Comparison of ENCODE assay signal across 8 mouse cellular contexts in genomic region chr1:73902171-73902991, GRCm38 (mm10).
A peak's percentile ranks its signal among the peaks of the same experiment; 100 is the strongest.
DNase-seq lines count a peak whose midpoint lies in the region; ATAC-seq lines count a peak whose summit lies in the region.

No protein-coding gene starts in this region.

- peak; percentile 74 to 90 for DNase-seq in heart, adult 18-20 months
- DNase-seq in heart, postnatal 25 days (ENCODE audit: low spot score): no peak
- DNase-seq in cerebellum, adult 11 months: peak; percentile 45
- peak; percentile 91 for DNase-seq in hindbrain, embryonic 14.5 days (ENCODE audit: low spot score)
- peak; percentile 60 to 72 for DNase-seq in layer of hippocampus, postnatal 36 days
- peak; percentile 50 to 64 for DNase-seq in right cerebral cortex, postnatal 36 days (ENCODE audit: low spot score in 2 of 2)

- H3K9me3 ChIP-seq in forebrain, embryonic 16.5 days (ENCODE audit: control insufficient read depth, low read length): no peaks in the 10 kb centered on the region
- H3K9me3 ChIP-seq in hindbrain, embryonic 14.5 days (ENCODE audit: control insufficient read depth, low read length): no peaks in the 10 kb centered on the region

- peaks cover 7% of the 10 kb centered on the region for H3K4me1 ChIP-seq in forebrain, embryonic 16.5 days (replicated peaks; ENCODE audit: control insufficient read depth, insufficient read depth, low read length)
- H3K4me1 ChIP-seq in hindbrain, embryonic 14.5 days (replicated peaks; ENCODE audit: control insufficient read depth, insufficient read depth, low read length): 0 out of 2 replicates have a peak, but pooled peaks cover 8% of the 10 kb centered on the region

- ATAC-seq in forebrain, embryonic 16.5 days: peak; percentile 48
- ATAC-seq in hindbrain, embryonic 14.5 days (ENCODE audit: low FRiP score): peak; percentile 46
- peak; percentile 72 for ATAC-seq in megakaryocyte, adult 5-6 weeks (ENCODE audit: poor library complexity, severe bottlenecking)

- H3K9ac ChIP-seq in forebrain, embryonic 16.5 days (replicated peaks; ENCODE audit: low read depth, low read length): 0 out of 2 replicates have a peak overlapping the region, but pooled peaks have one; percentile 29
- peak overlapping the region; percentile 17; the same call in 1 of the 2 replicates for H3K9ac ChIP-seq in hindbrain, embryonic 14.5 days

- H3K36me3 ChIP-seq in forebrain, embryonic 16.5 days (ENCODE audit: control insufficient read depth, insufficient read depth): no peaks in the 10 kb centered on the region
- H3K36me3 ChIP-seq in hindbrain, embryonic 14.5 days (replicated peaks; ENCODE audit: control insufficient read depth, insufficient read depth): no peaks in the 10 kb centered on the region

- H3K4me3 ChIP-seq in forebrain, embryonic 16.5 days (replicated peaks; ENCODE audit: low read length): no peak overlapping the region
- no peak overlapping the region for H3K4me3 ChIP-seq in hindbrain, embryonic 14.5 days (replicated peaks; ENCODE audit: low read length)

- no peak overlapping the region for H3K27ac ChIP-seq in forebrain, embryonic 16.5 days (ENCODE audit: low read length)
- H3K27ac ChIP-seq in hindbrain, embryonic 14.5 days: peak overlapping the region; percentile 7; the same call in 1 of the 2 replicates

- intact Hi-C loops in heart, postnatal 25 days (cut with DNase I): loop anchor here (1.0 to 5.0 kb wide), 4 partner anchors 84 to 295 kb away; partner anchors contain the start of gene Rufy4

- H3K27me3 ChIP-seq in forebrain, embryonic 16.5 days (replicated peaks; ENCODE audit: control insufficient read depth, insufficient read depth, low read length): no peaks in the 10 kb centered on the region
- no peaks in the 10 kb centered on the region for H3K27me3 ChIP-seq in hindbrain, embryonic 14.5 days (ENCODE audit: control insufficient read depth, insufficient read depth, low read length)

- 20% methylated on average over 16 of the region's 16 CpGs for WGBS in forebrain, embryonic 16.5 days
- 15% methylated on average over 16 of the region's 16 CpGs for WGBS in hindbrain, embryonic 14.5 days

- no peak overlapping the region for H3K4me2 ChIP-seq in forebrain, embryonic 16.5 days (ENCODE audit: low read length)
- H3K4me2 ChIP-seq in hindbrain, embryonic 14.5 days (replicated peaks): peak overlapping the region; percentile 13; the same call in 1 of the 2 replicates
